Mouse (Mus musculus): ENCODE measurements around the gene Rngtt. TPM values are rescaled to one million over a fixed set of nuclear protein-coding genes. Genes with fewer than 3 reads are reported as not detected.
"Not testable (repeated sequence)": the region's sequence is repeated elsewhere in the genome, so short reads cannot be mapped to it uniquely, and the experiment has no call there.

Rngtt gene
- polyA plus RNA-seq, 1 experiment from 2014 or later = 23.6 TPM

DNA sequence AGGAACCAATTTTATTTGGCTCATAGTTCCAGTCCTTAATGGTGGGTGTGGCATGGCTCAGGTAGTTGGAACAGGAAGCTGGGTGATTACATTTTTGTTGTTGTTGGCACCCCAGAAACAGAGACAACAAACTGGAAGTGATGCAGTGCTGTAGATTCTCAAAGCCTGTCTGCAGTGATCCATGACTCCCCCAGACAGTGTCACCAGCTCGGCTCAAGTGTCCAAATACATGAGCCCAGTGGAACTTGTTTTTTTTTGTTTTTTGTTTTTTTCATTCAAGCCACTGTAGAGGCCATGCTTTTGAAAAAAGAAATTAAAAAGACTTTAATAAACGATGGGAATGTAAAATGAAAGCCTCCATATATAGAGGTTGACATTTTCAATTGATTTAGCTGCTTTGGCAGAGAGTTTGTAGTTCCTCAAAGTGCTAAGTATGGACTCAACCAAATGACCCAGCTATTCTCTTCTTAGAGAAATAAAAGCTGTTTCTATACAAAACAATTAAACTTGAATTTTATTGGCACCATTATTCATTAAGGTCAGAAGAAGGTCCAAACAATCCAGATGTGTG, 95.7 kb downstream of the Rngtt start:
- Histone ChIP-seq H3K27me3 (replicated peaks) (no peaks in the 10 kb centered on the region), H3K4me2 (no peak overlapping the region), H3K4me1 (no peaks in the 10 kb centered on the region), H3K9ac (no peak overlapping the region), H3K4me3 (no peak overlapping the region), H3K27ac (no peak overlapping the region), H3K9me3 (replicated peaks) (no peaks in the 10 kb centered on the region), H3K36me3 (peaks cover 11% of the 10 kb centered on the region; the same call in 1 of the 2 replicates)
- 82% methylated on average over 2 of the region's 2 CpGs for WGBS (ENCODE audit: insufficient replicate concordance)
- ATAC-seq = no peak

- H3K9ac ChIP-seq = no peak overlapping the region
- H3K36me3 ChIP-seq = 0 out of 2 replicates have a peak, but pooled peaks cover 3% of the 10 kb centered on the region
- H3K27ac ChIP-seq = no peak overlapping the region
- H3K27me3 ChIP-seq (replicated peaks) = no peaks in the 10 kb centered on the region
- no peak for ATAC-seq
- H3K4me1 ChIP-seq = no peaks in the 10 kb centered on the region
- H3K4me2 ChIP-seq = no peak overlapping the region
- no peaks in the 10 kb centered on the region for H3K9me3 ChIP-seq (replicated peaks)
- no peak overlapping the region for H3K4me3 ChIP-seq
- 73% methylated on average over 4 of the region's 4 CpGs for WGBS (ENCODE audit: insufficient replicate concordance)
Measured at GRCm38 (mm10) chr4:33413791-33414190, 103.7 kb downstream of the Rngtt start.

DNA sequence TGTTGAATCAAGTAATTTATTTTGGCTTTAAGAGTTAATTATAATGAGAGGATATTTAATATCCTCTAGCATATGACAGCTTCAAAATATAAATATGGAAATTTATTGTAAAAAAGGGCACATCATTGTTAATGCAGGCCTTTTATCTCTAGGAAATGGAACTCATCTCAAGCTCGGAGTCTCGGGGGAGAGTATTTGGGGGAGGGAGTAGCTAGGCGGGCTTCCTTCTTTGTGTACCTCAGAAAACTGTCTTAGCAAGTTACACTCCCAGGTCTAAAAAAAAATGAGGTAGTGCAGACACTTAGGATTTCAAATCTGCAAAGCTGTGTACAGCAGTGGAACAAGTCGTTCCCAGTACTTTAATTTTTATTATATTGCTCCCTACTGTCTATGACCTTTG, 104.7 kb downstream of the Rngtt start:
- WGBS (ENCODE audit: insufficient replicate concordance) = 65% methylated on average over 4 of the region's 4 CpGs
- Histone ChIP-seq H3K27me3 (replicated peaks) (no peaks in the 10 kb centered on the region), H3K9me3 (replicated peaks) (no peaks in the 10 kb centered on the region), H3K4me3 (no peak overlapping the region), H3K4me2 (no peak overlapping the region), H3K27ac (no peak overlapping the region), H3K4me1 (no peaks in the 10 kb centered on the region), H3K36me3 (0 out of 2 replicates have a peak, but pooled peaks cover under 1% of the 10 kb centered on the region), H3K9ac (no peak overlapping the region)
- no peak for ATAC-seq

DNA sequence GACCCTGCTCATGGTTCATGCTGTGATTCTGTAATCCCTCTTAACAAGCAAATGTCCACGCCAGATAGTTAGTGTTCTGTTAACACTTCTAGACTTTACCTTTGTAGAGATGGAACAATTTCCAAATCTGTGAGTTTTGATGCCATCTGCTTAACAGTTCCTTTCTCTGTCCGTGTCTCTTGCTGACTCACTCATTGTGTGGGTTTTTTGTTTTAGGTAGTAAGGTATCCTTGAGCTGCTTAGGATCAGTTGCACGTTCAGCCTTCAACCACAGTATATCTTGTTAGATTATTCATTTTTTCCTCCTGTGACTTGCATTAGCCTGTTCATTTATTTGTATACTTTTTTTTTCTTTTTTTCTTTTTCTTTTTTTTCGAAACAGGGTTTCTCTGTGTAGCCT, 107.3 kb downstream of the Rngtt start:
- H3K4me2 ChIP-seq = no peak overlapping the region
- no peaks in the 10 kb centered on the region for H3K36me3 ChIP-seq
- WGBS (ENCODE audit: insufficient replicate concordance) = 78% methylated on average over 4 of the region's 4 CpGs

DNA sequence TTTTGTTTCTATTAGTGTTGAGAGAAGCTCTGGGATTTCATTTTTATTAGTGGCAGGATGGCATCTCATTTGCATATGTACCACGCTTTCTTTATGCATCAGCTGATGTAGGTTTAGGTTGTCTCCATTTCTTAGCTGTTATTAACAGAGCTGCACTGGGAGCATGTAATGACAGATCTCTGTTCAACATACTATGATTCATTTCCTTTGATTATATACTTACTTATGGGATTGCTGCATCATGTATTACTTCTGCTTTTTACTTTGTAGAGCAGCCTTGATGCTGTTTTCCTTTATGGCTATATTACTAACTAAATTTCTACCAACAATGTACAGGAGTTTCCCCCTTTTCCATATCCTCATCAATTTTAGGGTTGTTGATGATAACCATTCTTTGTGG, 109.5 kb downstream of the Rngtt start:
- H3K9me3 ChIP-seq (replicated peaks) = no peaks in the 10 kb centered on the region
- WGBS (ENCODE audit: insufficient replicate concordance) = 82% methylated on average over 1 of the region's 1 CpGs
- ATAC-seq = no peak
- H3K9ac ChIP-seq = no peak overlapping the region
- H3K4me2 ChIP-seq = no peak overlapping the region
- H3K4me1 ChIP-seq = no peaks in the 10 kb centered on the region
- no peak overlapping the region for H3K27ac ChIP-seq
- peaks cover 6% of the 10 kb centered on the region for H3K36me3 ChIP-seq
- no peak overlapping the region for H3K4me3 ChIP-seq
- no peaks in the 10 kb centered on the region for H3K27me3 ChIP-seq (replicated peaks)

More for the DNA sequence above, 107.3 kb downstream of the Rngtt start:
- Histone ChIP-seq H3K9ac (no peak overlapping the region), H3K27ac (no peak overlapping the region), H3K27me3 (replicated peaks) (no peaks in the 10 kb centered on the region), H3K9me3 (replicated peaks) (no peaks in the 10 kb centered on the region), H3K4me3 (no peak overlapping the region), H3K4me1 (no peaks in the 10 kb centered on the region)
- no peak for ATAC-seq

DNA sequence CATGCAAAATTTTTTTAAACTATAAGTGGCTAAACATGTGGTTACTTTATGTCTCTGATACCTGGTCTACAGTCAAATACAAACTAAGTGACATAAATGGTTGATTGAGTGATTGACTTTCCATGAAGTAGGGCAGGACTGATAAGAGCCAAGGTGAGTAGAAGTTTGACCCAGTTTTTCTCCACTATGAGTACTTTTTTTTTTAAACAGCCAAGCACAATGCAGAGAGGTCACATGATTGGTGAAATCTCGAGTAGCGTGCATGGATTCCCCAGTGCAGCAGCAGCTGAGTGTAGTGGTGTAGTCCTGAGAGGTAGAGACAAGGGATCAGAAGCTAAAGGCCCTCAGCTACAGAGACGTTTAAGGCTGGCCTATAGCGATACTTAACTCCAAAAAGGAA, 118.7 kb downstream of the Rngtt start:
- no peaks in the 10 kb centered on the region for H3K4me1 ChIP-seq
- H3K9ac ChIP-seq = no peak overlapping the region
- no peaks in the 10 kb centered on the region for H3K9me3 ChIP-seq (replicated peaks)
- 0 out of 2 replicates have a peak, but pooled peaks cover 4% of the 10 kb centered on the region for H3K36me3 ChIP-seq
- no peak overlapping the region for H3K4me2 ChIP-seq
- 72% methylated on average over 4 of the region's 4 CpGs for WGBS (ENCODE audit: insufficient replicate concordance)
- no peak overlapping the region for H3K27ac ChIP-seq
- H3K27me3 ChIP-seq (replicated peaks) = no peaks in the 10 kb centered on the region
- no peak for ATAC-seq
- H3K4me3 ChIP-seq = no peak overlapping the region

GRCm38 (mm10) chr4:33441864-33442263, 131.8 kb downstream of the Rngtt start:
- Histone ChIP-seq H3K9me3 (replicated peaks) (no peaks in the 10 kb centered on the region), H3K27me3 (replicated peaks) (no peaks in the 10 kb centered on the region), H3K9ac (no peak overlapping the region), H3K4me3 (no peak overlapping the region), H3K4me2 (no peak overlapping the region), H3K36me3 (no peaks in the 10 kb centered on the region), H3K27ac (no peak overlapping the region), H3K4me1 (peaks cover 4% of the 10 kb centered on the region; the same call in 1 of the 2 replicates)
- 90% methylated on average over 6 of the region's 6 CpGs for WGBS (ENCODE audit: insufficient replicate concordance)
- no peak for ATAC-seq

DNA sequence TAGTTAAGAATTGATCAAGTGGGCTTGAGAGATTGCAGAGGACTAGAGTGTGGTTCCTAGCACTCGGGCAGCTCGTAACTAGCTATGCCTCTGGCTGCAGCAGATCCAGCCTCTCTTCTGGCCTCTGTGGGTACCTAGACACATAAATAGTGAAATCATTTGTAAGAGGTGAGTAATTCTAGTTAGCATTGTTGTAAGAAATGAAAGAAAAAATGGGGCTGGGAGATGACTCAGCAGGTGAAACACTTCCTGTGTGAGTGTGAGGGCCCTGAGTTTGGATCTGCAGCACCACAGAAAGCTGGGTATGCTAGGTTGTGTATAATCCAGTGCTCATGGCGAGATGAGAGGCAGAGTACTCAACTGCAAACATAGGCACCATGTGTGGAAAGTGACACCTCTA, 136.2 kb downstream of the Rngtt start:
- 87% methylated on average over 3 of the region's 3 CpGs for WGBS (ENCODE audit: insufficient replicate concordance)

GRCm38 (mm10) chr4:33446881-33447280, 136.8 kb downstream of the Rngtt start:
- Histone ChIP-seq H3K4me3 (no peak overlapping the region), H3K9ac (no peak overlapping the region), H3K27me3 (replicated peaks) (no peaks in the 10 kb centered on the region), H3K36me3 (peaks cover 4% of the 10 kb centered on the region; the same call in 1 of the 2 replicates), H3K4me1 (peaks cover 22% of the 10 kb centered on the region), H3K27ac (no peak overlapping the region), H3K4me2 (no peak overlapping the region), H3K9me3 (replicated peaks) (no peaks in the 10 kb centered on the region)
- 79% methylated on average over 3 of the region's 3 CpGs for WGBS (ENCODE audit: insufficient replicate concordance)
- no peak for ATAC-seq

More for the DNA sequence above, 136.2 kb downstream of the Rngtt start:
- Histone ChIP-seq H3K4me2 (no peak overlapping the region), H3K9me3 (replicated peaks) (no peaks in the 10 kb centered on the region), H3K4me1 (peaks cover 19% of the 10 kb centered on the region), H3K9ac (no peak overlapping the region), H3K27me3 (replicated peaks) (no peaks in the 10 kb centered on the region), H3K4me3 (no peak overlapping the region), H3K27ac (no peak overlapping the region), H3K36me3 (peaks cover under 1% of the 10 kb centered on the region; the same call in 1 of the 2 replicates)
- ATAC-seq = no peak

- 43% methylated on average over 8 of the region's 8 CpGs for WGBS (ENCODE audit: insufficient replicate concordance)
- H3K27ac ChIP-seq; H3K27me3 ChIP-seq (replicated peaks); H3K9me3 ChIP-seq (replicated peaks); H3K36me3 ChIP-seq; H3K4me2 ChIP-seq; H3K4me3 ChIP-seq: not testable (repeated sequence)
- ATAC-seq = peak; percentile 97
- H3K9ac ChIP-seq = 0 out of 2 replicates have a peak overlapping the region, but pooled peaks have one; percentile 9
- peaks cover 18% of the 10 kb centered on the region for H3K4me1 ChIP-seq
Measured at GRCm38 (mm10) chr4:33450356-33450755, 140.2 kb downstream of the Rngtt start.

DNA sequence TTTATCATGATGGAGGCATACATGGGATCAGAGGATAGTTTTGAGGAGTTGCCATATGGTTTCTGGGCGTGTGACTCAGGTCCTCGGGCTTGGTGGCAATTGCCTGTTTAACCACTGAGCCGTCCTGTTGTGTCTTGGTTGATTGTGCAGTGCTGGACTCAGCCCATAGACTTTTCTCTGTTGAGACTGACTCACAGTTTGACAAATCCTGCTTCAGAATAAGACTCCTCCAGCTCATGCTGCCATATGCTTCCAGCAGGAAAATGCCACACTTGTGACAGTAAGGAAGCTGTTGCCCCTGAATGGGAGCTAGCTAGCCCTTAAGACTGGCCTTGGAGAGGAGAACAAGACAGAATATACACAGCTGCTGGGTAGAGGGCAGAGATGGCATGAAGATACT, 149.7 kb downstream of the Rngtt start:
- Histone ChIP-seq H3K27ac (no peak overlapping the region), H3K9ac (no peak overlapping the region), H3K36me3 (peaks cover 21% of the 10 kb centered on the region), H3K9me3 (replicated peaks) (no peaks in the 10 kb centered on the region), H3K4me2 (no peak overlapping the region), H3K4me3 (no peak overlapping the region), H3K4me1 (peaks cover under 1% of the 10 kb centered on the region; the same call in 1 of the 2 replicates), H3K27me3 (replicated peaks) (no peaks in the 10 kb centered on the region)
- no peak for ATAC-seq
- 81% methylated on average over 3 of the region's 3 CpGs for WGBS (ENCODE audit: insufficient replicate concordance)

GRCm38 (mm10) chr4:33464432-33464831, 154.3 kb downstream of the Rngtt start:
- H3K4me1 ChIP-seq = peaks cover 43% of the 10 kb centered on the region
- H3K36me3 ChIP-seq = peaks cover 16% of the 10 kb centered on the region
- peak overlapping the region; percentile 59; the same call in 1 of the 2 replicates for H3K27ac ChIP-seq
- no peak overlapping the region for H3K9ac ChIP-seq
- ATAC-seq = no peak
- WGBS (ENCODE audit: insufficient replicate concordance) = 78% methylated on average over 1 of the region's 1 CpGs
- no peak overlapping the region for H3K4me2 ChIP-seq
- no peaks in the 10 kb centered on the region for H3K27me3 ChIP-seq (replicated peaks)
- no peak overlapping the region for H3K4me3 ChIP-seq
- no peaks in the 10 kb centered on the region for H3K9me3 ChIP-seq (replicated peaks)

DNA sequence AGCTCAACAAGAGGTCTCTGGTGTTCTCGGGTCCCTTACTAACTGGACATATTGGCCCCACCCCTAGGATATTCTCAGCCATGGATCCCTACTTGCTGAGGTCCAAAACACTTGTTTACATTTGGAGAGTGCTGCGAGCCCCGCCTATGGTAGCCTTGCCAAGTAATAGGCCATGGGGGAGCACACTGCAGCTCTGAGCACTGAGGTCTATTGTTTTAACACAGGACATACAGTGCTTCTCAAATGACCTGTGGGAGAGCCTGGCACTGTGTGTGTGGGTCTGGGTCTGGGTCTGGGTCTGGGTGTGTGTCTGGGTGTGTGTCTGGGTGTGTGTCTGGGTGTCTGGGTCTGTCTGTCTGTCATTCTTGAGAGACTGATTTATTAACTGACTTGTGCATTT, 155.8 kb downstream of the Rngtt start:
- H3K9ac ChIP-seq = peak overlapping the region; percentile 62
- H3K27ac ChIP-seq = peak overlapping the region; percentile 100
- 92% methylated on average over 3 of the region's 3 CpGs for WGBS (ENCODE audit: insufficient replicate concordance)
- peaks cover 57% of the 10 kb centered on the region for H3K4me1 ChIP-seq
- no peaks in the 10 kb centered on the region for H3K9me3 ChIP-seq (replicated peaks)
- peak; percentile 18; the same call in 1 of the 2 replicates for ATAC-seq
- peak overlapping the region; percentile 65 for H3K4me2 ChIP-seq
- no peak overlapping the region for H3K4me3 ChIP-seq
- H3K36me3 ChIP-seq = peaks cover 16% of the 10 kb centered on the region
- no peaks in the 10 kb centered on the region for H3K27me3 ChIP-seq (replicated peaks)
